Mouse (Mus musculus) stomach, postnatal 0 days (tissue): ENCODE data around the gene Fbxl21. TPM values are rescaled to one million over a fixed set of nuclear protein-coding genes. Genes with fewer than 3 reads are reported as not detected.

ENCODE experiments used
- ATAC-seq: fragments of 200-750 bp; cut with Nextera tagmentation; 2 replicates; pipeline ENCODE4 v1.8.0; 2017; ENCODE audit not compliant: low FRiP score, low TSS enrichment
- DNase-seq: peaks from one replicate; pipeline ENCODE4 v3.0.0-alpha.2; 2016; ENCODE audit warnings: low spot score
- H3K27ac ChIP-seq: fragments of 300-500 bp; sonication (generic); replicated peaks from 2 replicates; pipeline ENCODE4 v1.5.1; 2014; ENCODE audit warnings: mild to moderate bottlenecking, control low read depth
- H3K27me3 ChIP-seq: fragments of 300-500 bp; sonication (generic); 2 replicates; pipeline ENCODE4 v1.6.1; 2014; ENCODE audit warnings: low read length; ENCODE audit not compliant: control insufficient read depth, insufficient read depth
- H3K36me3 ChIP-seq: fragments of 300-500 bp; sonication (generic); 2 replicates; pipeline ENCODE4 v1.6.1; 2014; ENCODE audit warnings: low read length, mixed read lengths; ENCODE audit not compliant: control insufficient read depth, insufficient read depth
- H3K4me1 ChIP-seq: fragments of 300-500 bp; sonication (generic); replicated peaks from 2 replicates; pipeline ENCODE4 v1.6.1; 2014; ENCODE audit warnings: antibody characterized with exemption; ENCODE audit not compliant: control insufficient read depth, insufficient read depth
- H3K4me2 ChIP-seq: fragments of 300-500 bp; sonication (generic); replicated peaks from 2 replicates; pipeline ENCODE4 v1.6.1; 2014; ENCODE audit warnings: low read depth, mild to moderate bottlenecking, control low read depth, moderate library complexity
- H3K4me3 ChIP-seq: fragments of 300-500 bp; sonication (generic); 2 replicates; pipeline ENCODE4 v1.5.1; 2014; ENCODE audit warnings: low read depth, low read length, control low read depth
- H3K9ac ChIP-seq: fragments of 300-500 bp; sonication (generic); 2 replicates; pipeline ENCODE4 v1.6.1; 2014; ENCODE audit warnings: mild to moderate bottlenecking, low read length, control low read depth, mixed read lengths
- H3K9me3 ChIP-seq: fragments of 300-500 bp; sonication (generic); 2 replicates; pipeline ENCODE4 v1.6.1; 2016; ENCODE audit warnings: low read length; ENCODE audit not compliant: control insufficient read depth
- CTCF ChIP-seq: IDR thresholded peaks from 2 replicates; pipeline ENCODE4 v1.5.1; 2016; ENCODE audit warnings: antibody characterized with exemption, low read depth, mild to moderate bottlenecking, moderate library complexity
- EP300 ChIP-seq: optimal IDR thresholded peaks from 2 replicates; pipeline ENCODE3; 2016; ENCODE audit warnings: antibody characterized with exemption
- WGBS: fragments of 180-500 bp; shearing (Covaris S2); extraction: QIAGEN DNeasy Blood & Tissue Kit; methylation state at CpG from one replicate; pipeline ENCODE4 v1.1.7; 2014; 5-methylcytosine and 5-hydroxymethylcytosine counted together
- polyA plus RNA-seq: library from polyadenylated mRNA; unstranded; fragments of >200 nt; fragmentation: Nextera tagmentation; extraction: Ambion mirVana; gene quantifications from 2 replicates; pipeline ENCODE4 v1.2.1, GENCODE M21; 2015

Gene Fbxl21
- polyA plus RNA-seq, 1 experiment from 2014 or later = 1.2 TPM

DNA sequence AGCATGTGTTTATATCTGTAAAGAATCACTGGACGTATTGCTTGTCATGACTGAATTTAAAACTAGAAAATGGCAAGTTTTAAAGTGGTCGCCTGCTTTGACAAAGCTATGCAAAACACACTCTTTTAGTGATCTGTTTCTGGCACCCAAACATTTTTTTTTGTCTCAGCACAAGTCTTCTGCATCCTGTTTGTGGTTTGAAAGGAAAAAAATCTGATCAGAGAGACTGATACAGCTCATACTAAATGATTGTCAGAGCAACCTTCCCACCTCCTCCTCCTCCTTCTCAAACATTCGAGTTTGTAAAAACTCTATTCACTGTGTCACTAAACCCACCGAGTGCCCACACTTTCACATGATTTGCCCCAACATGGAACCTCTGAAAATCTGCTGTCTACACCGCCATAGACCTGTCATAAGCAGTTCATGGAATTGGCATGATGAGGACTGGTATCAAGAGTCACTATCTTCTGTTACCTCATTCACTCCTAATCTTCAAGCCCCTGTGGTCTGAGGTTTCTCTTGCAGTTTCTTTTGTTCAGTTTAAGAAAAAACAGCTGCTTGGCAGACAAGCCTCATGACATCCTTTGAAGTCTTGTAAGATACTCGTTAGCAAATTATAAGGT is 15.3 kb upstream of the Fbxl21 start:
- no peak for TF ChIP-seq EP300
- no peak for TF ChIP-seq CTCF
- no peaks in the 10 kb centered on the region for H3K27me3 ChIP-seq
- WGBS = 64% methylated on average over 6 of the region's 6 CpGs
- ATAC-seq = no peak
- H3K9ac ChIP-seq = no peak overlapping the region
- H3K9me3 ChIP-seq = no peaks in the 10 kb centered on the region
- H3K4me1 ChIP-seq = no peaks in the 10 kb centered on the region
- no peak for DNase-seq
- no peak overlapping the region for H3K27ac ChIP-seq
- no peak overlapping the region for H3K4me3 ChIP-seq
- H3K4me2 ChIP-seq = no peak overlapping the region
- no peaks in the 10 kb centered on the region for H3K36me3 ChIP-seq

GRCm38 (mm10) chr13:56509796-56510195 is 12.5 kb upstream of the Fbxl21 start:
- Histone ChIP-seq H3K4me1 (no peaks in the 10 kb centered on the region), H3K9me3 (no peaks in the 10 kb centered on the region)

DNA sequence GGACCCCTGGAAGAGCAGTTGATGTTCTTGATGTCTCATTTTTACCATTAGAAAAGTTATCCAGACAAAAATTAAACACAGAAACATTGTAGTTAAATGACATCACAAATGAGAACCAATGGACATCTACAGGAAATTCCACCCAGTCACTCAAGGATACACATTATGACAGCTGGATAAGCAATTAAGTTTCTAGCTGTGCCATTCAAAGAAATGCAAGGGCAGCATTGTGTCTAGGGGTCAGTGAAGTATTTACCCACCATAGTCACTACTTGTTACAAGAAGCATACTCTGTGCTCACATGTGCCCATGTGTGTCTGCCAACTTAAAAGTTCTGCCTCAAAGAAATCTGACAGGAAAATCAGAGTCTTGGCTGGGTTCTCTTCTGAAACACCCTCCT is 8.7 kb upstream of the Fbxl21 start:
- Histone ChIP-seq H3K9me3 (no peaks in the 10 kb centered on the region), H3K4me3 (no peak overlapping the region), H3K27ac (no peak overlapping the region), H3K36me3 (no peaks in the 10 kb centered on the region), H3K27me3 (no peaks in the 10 kb centered on the region), H3K4me1 (no peaks in the 10 kb centered on the region), H3K9ac (no peak overlapping the region), H3K4me2 (no peak overlapping the region)
- no peak for ATAC-seq
- TF ChIP-seq CTCF = no peak
- no peak for TF ChIP-seq EP300
- DNase-seq = no peak

More at GRCm38 (mm10) chr13:56509796-56510195, 12.5 kb upstream of the Fbxl21 start:
- ATAC-seq (no peak), DNase-seq (no peak)
- TF ChIP-seq EP300 (no peak), CTCF (no peak)
- Histone ChIP-seq H3K4me2 (no peak overlapping the region), H3K9ac (no peak overlapping the region), H3K27ac (no peak overlapping the region), H3K4me3 (no peak overlapping the region), H3K36me3 (no peaks in the 10 kb centered on the region), H3K27me3 (no peaks in the 10 kb centered on the region)
- 78% methylated on average over 2 of the region's 2 CpGs for WGBS

DNA sequence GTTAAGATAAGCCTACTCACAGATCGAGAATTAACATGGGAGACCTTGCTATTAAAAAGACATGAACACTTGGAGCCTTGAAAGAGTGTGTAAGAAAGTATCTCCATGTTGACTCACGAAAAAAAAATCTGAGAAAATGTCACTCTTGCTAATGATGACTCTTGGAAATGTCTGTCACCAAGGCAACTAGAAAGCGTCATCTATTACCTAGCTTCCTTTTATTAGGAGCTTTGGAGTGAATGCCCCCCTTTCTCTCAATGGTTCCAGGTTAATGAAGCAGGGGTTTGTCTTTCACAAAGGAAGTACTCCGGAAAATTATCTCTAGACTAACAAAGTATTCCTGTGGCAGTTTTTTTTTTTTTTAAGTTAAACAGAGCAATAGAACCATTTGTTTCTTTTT is 6.0 kb upstream of the Fbxl21 start:
- H3K4me2 ChIP-seq = no peak overlapping the region
- H3K27me3 ChIP-seq = no peaks in the 10 kb centered on the region
- no peak overlapping the region for H3K27ac ChIP-seq
- no peak overlapping the region for H3K4me3 ChIP-seq
- ATAC-seq (no peak), DNase-seq (no peak)
- 50% methylated on average over 4 of the region's 4 CpGs for WGBS
- H3K4me1 ChIP-seq = no peaks in the 10 kb centered on the region
- no peaks in the 10 kb centered on the region for H3K9me3 ChIP-seq
- TF ChIP-seq EP300 (no peak), CTCF (no peak)
- H3K9ac ChIP-seq = no peak overlapping the region
- H3K36me3 ChIP-seq = no peaks in the 10 kb centered on the region

DNA sequence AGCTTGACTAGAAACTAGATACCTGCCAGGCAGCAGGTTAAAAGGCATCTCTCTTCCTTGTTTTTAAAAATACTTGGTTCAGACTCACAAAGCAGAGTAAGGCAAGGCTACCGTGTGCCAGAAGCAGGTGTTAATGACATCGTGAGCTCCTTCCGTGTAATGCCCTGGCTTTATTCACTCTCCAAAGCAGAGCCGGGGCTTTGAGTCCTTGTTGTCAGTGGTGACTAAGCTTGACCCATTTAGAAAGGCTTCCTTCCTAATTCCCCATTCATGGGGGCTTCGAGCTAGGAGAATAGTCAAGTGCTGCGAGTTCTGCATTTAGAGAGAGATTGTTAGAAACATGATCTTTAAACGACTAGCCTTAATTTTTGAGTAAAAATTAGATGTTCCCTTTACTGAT is 5.5 kb upstream of the Fbxl21 start:
- Histone ChIP-seq H3K27me3 (no peaks in the 10 kb centered on the region), H3K9me3 (no peaks in the 10 kb centered on the region), H3K4me2 (no peak overlapping the region), H3K27ac (no peak overlapping the region), H3K4me1 (no peaks in the 10 kb centered on the region), H3K9ac (no peak overlapping the region), H3K4me3 (no peak overlapping the region), H3K36me3 (no peaks in the 10 kb centered on the region)
- WGBS = 43% methylated on average over 7 of the region's 7 CpGs
- TF ChIP-seq EP300 (no peak), CTCF (no peak)
- no peak for ATAC-seq
- DNase-seq = no peak

- ATAC-seq (no peak), DNase-seq (no peak)
- H3K27me3 ChIP-seq = no peaks in the 10 kb centered on the region
- no peak overlapping the region for H3K27ac ChIP-seq
- H3K4me3 ChIP-seq = peak overlapping the region; percentile 67
- H3K9ac ChIP-seq = peak overlapping the region; percentile 63
- peak overlapping the region; percentile 96 for H3K4me2 ChIP-seq
- no peaks in the 10 kb centered on the region for H3K4me1 ChIP-seq
- H3K9me3 ChIP-seq = no peaks in the 10 kb centered on the region
- TF ChIP-seq EP300 = no peak
- TF ChIP-seq CTCF = no peak
- no peaks in the 10 kb centered on the region for H3K36me3 ChIP-seq
- WGBS = 4% methylated on average over 8 of the region's 8 CpGs
These were observed 522 bp downstream of the Fbxl21 start for GRCm38 (mm10) chr13:56522821-56523167.
